Mouse (Mus musculus): ENCODE results near the gene Tmem119.

DNA sequence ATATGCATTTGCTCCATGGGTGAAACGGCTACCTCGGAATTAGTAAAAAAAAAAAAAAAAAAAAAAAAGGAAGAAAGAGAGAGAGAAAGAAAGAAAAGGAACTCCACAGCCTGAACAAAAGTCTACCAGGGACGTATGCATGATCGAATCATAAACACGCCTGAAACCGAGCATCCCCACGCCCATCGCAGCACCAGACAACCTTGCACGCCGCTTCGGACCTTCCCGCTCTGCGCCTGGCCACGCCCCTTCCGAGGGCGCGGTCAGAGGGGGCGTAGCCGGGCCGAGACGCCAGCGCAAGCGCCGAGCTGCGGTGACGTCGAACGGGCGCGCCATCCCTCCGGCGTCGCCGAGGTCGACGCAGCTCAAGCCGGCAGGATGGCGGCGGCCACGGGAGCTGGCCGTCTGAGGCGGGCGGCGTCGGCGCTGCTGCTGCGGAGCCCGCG, 27.8 kb downstream of the Tmem119 start, which contains the start of the genes Sart3 and Iscu:
- no peak for TF ChIP-seq GATA1 (IDR thresholded peaks at IDR 0.05; ENCODE audit: low read length)
- TF ChIP-seq TAL1 (IDR thresholded peaks at IDR 0.05; ENCODE audit: low read length): no peak
